Mouse (Mus musculus): ENCODE data around the gene Mtus2. TPM values are rescaled to one million over a fixed set of nuclear protein-coding genes. Genes with fewer than 3 reads are reported as not detected.

The Mtus2 gene
- total RNA-seq, 1 experiment = 11.0 TPM

DNA sequence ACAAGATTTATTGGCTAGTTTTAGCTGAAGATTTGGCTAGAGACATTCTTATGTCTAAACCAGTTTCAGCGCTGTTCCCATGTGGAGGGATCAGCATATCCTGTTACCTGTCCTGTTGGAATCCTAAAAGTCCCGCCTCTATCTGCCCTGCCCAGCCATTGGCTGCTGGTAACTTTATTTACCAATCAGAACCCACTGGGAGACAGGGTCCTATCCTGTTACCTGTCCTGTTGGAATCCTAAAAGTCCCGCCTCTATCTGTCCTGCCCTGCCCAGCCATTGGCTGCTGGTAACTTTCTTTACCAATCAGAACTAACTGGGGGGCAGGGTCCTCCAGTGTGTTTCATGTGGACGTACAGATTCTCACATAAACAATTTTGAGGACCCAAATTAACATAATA is 234.3 kb downstream of the Mtus2 start:
- no peak overlapping the region for H3K9ac ChIP-seq (ENCODE audit: insufficient read depth, low read depth, low read length, poor library complexity, severe bottlenecking)
- in situ Hi-C loops (cut with MboI; ENCODE audit: low sequenced_read_pairs in 2 of 2, unreplicated experiment in 2 of 2) = no loop called here
- H3K27ac ChIP-seq (ENCODE audit: insufficient read depth, low read depth, low read length, poor library complexity, severe bottlenecking) = no peak overlapping the region
- H3K4me3 ChIP-seq (ENCODE audit: insufficient read depth in 1 of 2, low read depth in 1 of 2, low read length in 2 of 2, poor library complexity in 1 of 2, severe bottlenecking in 1 of 2) = peak overlapping the region in 1 of 2 experiments; percentile 46; a peak in 2 of 4 replicates
- peak; percentile 61 for DNase-seq (ENCODE audit: low read depth, low spot score)
- no peaks in the 10 kb centered on the region for H3K36me3 ChIP-seq (ENCODE audit: control insufficient read depth, insufficient read depth, low read length, poor library complexity, severe bottlenecking)
- H3K9me3 ChIP-seq (ENCODE audit: control insufficient read depth, insufficient read depth, low read depth, low read length) = no peaks in the 10 kb centered on the region
- TF ChIP-seq CHD2 (IDR thresholded peaks at IDR 0.05; ENCODE audit: low read depth, low read length) (peak; percentile 83; the same call in 1 of the 2 replicates), ZC3H11A (IDR thresholded peaks at IDR 0.05; ENCODE audit: borderline replicate concordance, low read depth, low read length) (no peak)
- peaks cover 0 to 2% of the 10 kb centered on the region in 2 experiments; a peak in 1 of 4 replicates for H3K4me1 ChIP-seq (ENCODE audit: control insufficient read depth in 2 of 2, insufficient read depth in 2 of 2, low read length in 2 of 2, poor library complexity in 1 of 2)

- Histone ChIP-seq H3K9ac (ENCODE audit: insufficient read depth, low read depth, low read length, poor library complexity, severe bottlenecking) (no peak overlapping the region), H3K9me3 (ENCODE audit: control insufficient read depth, insufficient read depth, low read depth, low read length) (no peaks in the 10 kb centered on the region), H3K4me1 (ENCODE audit: control insufficient read depth in 2 of 2, insufficient read depth in 2 of 2, low read length in 2 of 2, poor library complexity in 1 of 2) (0 out of 4 replicates have a peak, but pooled peaks cover 0 to 2% of the 10 kb centered on the region in 2 experiments), H3K36me3 (ENCODE audit: control insufficient read depth, insufficient read depth, low read length, poor library complexity, severe bottlenecking) (no peaks in the 10 kb centered on the region), H3K27ac (ENCODE audit: insufficient read depth, low read depth, low read length, poor library complexity, severe bottlenecking) (no peak overlapping the region), H3K4me3 (ENCODE audit: insufficient read depth in 1 of 2, low read depth in 1 of 2, low read length in 2 of 2, poor library complexity in 1 of 2, severe bottlenecking in 1 of 2) (no peak overlapping the region)
- DNase-seq (ENCODE audit: low read depth, low spot score) = no peak
- TF ChIP-seq ZC3H11A (IDR thresholded peaks at IDR 0.05; ENCODE audit: borderline replicate concordance, low read depth, low read length) = no peak
- TF ChIP-seq ZNF384 (IDR thresholded peaks at IDR 0.05; ENCODE audit: low read depth, low read length) = no peak
- no peak for TF ChIP-seq HCFC1 (IDR thresholded peaks at IDR 0.05; ENCODE audit: borderline replicate concordance, insufficient read depth, low read length)
- in situ Hi-C loops (cut with MboI; ENCODE audit: low sequenced_read_pairs in 2 of 2, unreplicated experiment in 2 of 2) = no loop called here
These were observed 254.7 kb downstream of the Mtus2 start for GRCm38 (mm10) chr5:148211831-148212230.

DNA sequence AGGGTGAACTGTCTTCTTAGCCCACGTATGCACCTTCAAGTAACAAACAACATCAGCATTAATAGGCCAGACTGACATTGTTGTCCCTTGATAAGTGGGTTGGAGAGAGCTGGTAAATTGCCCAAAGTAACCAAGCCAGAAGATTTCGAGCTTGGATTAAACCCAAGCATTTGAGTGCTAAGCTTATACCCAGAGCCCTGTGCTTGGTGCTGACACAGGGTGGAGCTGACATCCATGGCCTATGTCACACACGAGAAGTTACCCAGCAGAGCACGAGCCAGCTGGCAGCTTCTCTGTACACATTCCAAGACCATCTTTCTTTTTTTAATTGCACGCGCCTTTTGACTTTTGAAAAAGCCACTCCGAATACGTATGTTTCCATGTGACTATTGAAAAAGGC is 259.7 kb downstream of the Mtus2 start:
- Histone ChIP-seq H3K4me1 (ENCODE audit: control insufficient read depth in 2 of 2, insufficient read depth in 2 of 2, low read length in 2 of 2, poor library complexity in 1 of 2) (no peaks in the 10 kb centered on the region), H3K9ac (ENCODE audit: insufficient read depth, low read depth, low read length, poor library complexity, severe bottlenecking) (no peak overlapping the region), H3K27ac (ENCODE audit: insufficient read depth, low read depth, low read length, poor library complexity, severe bottlenecking) (no peak overlapping the region), H3K4me3 (ENCODE audit: insufficient read depth in 1 of 2, low read depth in 1 of 2, low read length in 2 of 2, poor library complexity in 1 of 2, severe bottlenecking in 1 of 2) (no peak overlapping the region), H3K36me3 (ENCODE audit: control insufficient read depth, insufficient read depth, low read length, poor library complexity, severe bottlenecking) (no peaks in the 10 kb centered on the region), H3K9me3 (ENCODE audit: control insufficient read depth, insufficient read depth, low read depth, low read length) (no peaks in the 10 kb centered on the region)
- in situ Hi-C loops (cut with MboI; ENCODE audit: low sequenced_read_pairs in 2 of 2, unreplicated experiment in 2 of 2) = no loop called here
- no peak for DNase-seq (ENCODE audit: low read depth, low spot score)
- TF ChIP-seq ZC3H11A (IDR thresholded peaks at IDR 0.05; ENCODE audit: borderline replicate concordance, low read depth, low read length) (no peak), CHD2 (IDR thresholded peaks at IDR 0.05; ENCODE audit: low read depth, low read length) (no peak), MAFK (IDR thresholded peaks at IDR 0.05; ENCODE audit: insufficient read depth, low read depth, low read length) (no peak), ZNF384 (IDR thresholded peaks at IDR 0.05; ENCODE audit: low read depth, low read length) (no peak), HCFC1 (IDR thresholded peaks at IDR 0.05; ENCODE audit: borderline replicate concordance, insufficient read depth, low read length) (no peak)

DNA sequence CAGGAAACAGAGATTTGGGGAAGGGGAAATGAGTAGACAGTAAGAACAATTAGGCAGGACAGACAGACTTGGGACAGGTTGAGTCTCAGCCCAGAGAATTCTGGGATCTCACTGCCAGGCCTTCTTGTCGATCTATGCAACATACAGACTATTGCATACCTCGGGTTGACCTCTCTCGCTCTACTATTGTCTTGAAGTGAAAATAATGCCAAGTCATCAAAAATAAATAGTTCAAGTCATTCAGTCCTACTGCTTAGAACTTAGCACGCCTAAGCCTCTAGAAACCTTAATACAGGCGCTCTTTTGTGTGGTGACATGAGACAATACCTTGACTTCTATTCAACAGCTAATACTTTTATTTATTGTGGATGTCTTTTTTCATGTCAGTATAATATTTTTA is 265.8 kb downstream of the Mtus2 start:
- DNase-seq (ENCODE audit: low read depth, low spot score) = no peak
- in situ Hi-C loops (cut with MboI; ENCODE audit: low sequenced_read_pairs in 2 of 2, unreplicated experiment in 2 of 2) = no loop called here
- no peaks in the 10 kb centered on the region for H3K9me3 ChIP-seq (ENCODE audit: control insufficient read depth, insufficient read depth, low read depth, low read length)
- H3K27ac ChIP-seq (ENCODE audit: insufficient read depth, low read depth, low read length, poor library complexity, severe bottlenecking) = no peak overlapping the region
- no peak overlapping the region for H3K4me3 ChIP-seq (ENCODE audit: insufficient read depth in 1 of 2, low read depth in 1 of 2, low read length in 2 of 2, poor library complexity in 1 of 2, severe bottlenecking in 1 of 2)
- no peaks in the 10 kb centered on the region for H3K36me3 ChIP-seq (ENCODE audit: control insufficient read depth, insufficient read depth, low read length, poor library complexity, severe bottlenecking)
- H3K9ac ChIP-seq (ENCODE audit: insufficient read depth, low read depth, low read length, poor library complexity, severe bottlenecking) = no peak overlapping the region
- TF ChIP-seq MAFK (IDR thresholded peaks at IDR 0.05; ENCODE audit: insufficient read depth, low read depth, low read length) (peak; percentile 89), CHD2 (IDR thresholded peaks at IDR 0.05; ENCODE audit: low read depth, low read length) (no peak)
- H3K4me1 ChIP-seq (ENCODE audit: control insufficient read depth in 2 of 2, insufficient read depth in 2 of 2, low read length in 2 of 2, poor library complexity in 1 of 2) = no peaks in the 10 kb centered on the region

GRCm38 (mm10) chr5:148224004-148224403 is 266.9 kb downstream of the Mtus2 start:
- Histone ChIP-seq H3K9me3 (ENCODE audit: control insufficient read depth, insufficient read depth, low read depth, low read length) (no peaks in the 10 kb centered on the region), H3K4me1 (ENCODE audit: control insufficient read depth in 2 of 2, insufficient read depth in 2 of 2, low read length in 2 of 2, poor library complexity in 1 of 2) (no peaks in the 10 kb centered on the region), H3K27ac (ENCODE audit: insufficient read depth, low read depth, low read length, poor library complexity, severe bottlenecking) (no peak overlapping the region), H3K9ac (ENCODE audit: insufficient read depth, low read depth, low read length, poor library complexity, severe bottlenecking) (no peak overlapping the region), H3K4me3 (ENCODE audit: insufficient read depth in 1 of 2, low read depth in 1 of 2, low read length in 2 of 2, poor library complexity in 1 of 2, severe bottlenecking in 1 of 2) (no peak overlapping the region), H3K36me3 (ENCODE audit: control insufficient read depth, insufficient read depth, low read length, poor library complexity, severe bottlenecking) (no peaks in the 10 kb centered on the region)
- no peak for DNase-seq (ENCODE audit: low read depth, low spot score)
- TF ChIP-seq ZNF384 (IDR thresholded peaks at IDR 0.05; ENCODE audit: low read depth, low read length) (no peak), ZC3H11A (IDR thresholded peaks at IDR 0.05; ENCODE audit: borderline replicate concordance, low read depth, low read length) (no peak), CHD2 (IDR thresholded peaks at IDR 0.05; ENCODE audit: low read depth, low read length) (no peak), MAFK (IDR thresholded peaks at IDR 0.05; ENCODE audit: insufficient read depth, low read depth, low read length) (no peak), HCFC1 (IDR thresholded peaks at IDR 0.05; ENCODE audit: borderline replicate concordance, insufficient read depth, low read length) (no peak)
- in situ Hi-C loops (cut with MboI; ENCODE audit: low sequenced_read_pairs in 2 of 2, unreplicated experiment in 2 of 2) = no loop called here
